Mouse (Mus musculus) hindbrain, postnatal 0 days (tissue): ENCODE results near the gene Naa40. TPM values are rescaled to one million over a fixed set of nuclear protein-coding genes. Genes with fewer than 3 reads are reported as not detected.

Experiments
- ATAC-seq: fragments of 200-750 bp; cut with Nextera tagmentation; 2 replicates; pipeline ENCODE4 v1.8.0; 2017; ENCODE audit warnings: mild to moderate bottlenecking, moderate TSS enrichment, moderate library complexity
- DNase-seq: peaks from one replicate; pipeline ENCODE4 v3.0.0-alpha.2; 2015; ENCODE audit warnings: low spot score
- H3K27ac ChIP-seq: fragments of 300-500 bp; sonication (generic); 2 replicates; pipeline ENCODE4 v1.5.1; 2014; ENCODE audit warnings: mild to moderate bottlenecking
- H3K27me3 ChIP-seq: fragments of 300-500 bp; sonication (generic); 2 replicates; pipeline ENCODE4 v1.6.1; 2014; ENCODE audit warnings: low read length, mixed read lengths; ENCODE audit not compliant: insufficient read depth
- H3K36me3 ChIP-seq: fragments of 300-500 bp; sonication (generic); 2 replicates; pipeline ENCODE4 v1.6.1; 2014; ENCODE audit warnings: low read length, mixed read lengths; ENCODE audit not compliant: insufficient read depth
- H3K4me1 ChIP-seq: fragments of 300-500 bp; sonication (generic); 2 replicates; pipeline ENCODE4 v1.6.1; 2014; ENCODE audit warnings: antibody characterized with exemption, low read length, mixed read lengths; ENCODE audit not compliant: insufficient read depth
- H3K4me2 ChIP-seq: fragments of 300-500 bp; sonication (generic); 2 replicates; pipeline ENCODE4 v1.6.1; 2014; ENCODE audit warnings: low read depth, mild to moderate bottlenecking, low read length, moderate library complexity, mixed read lengths
- H3K4me3 ChIP-seq: fragments of 300-500 bp; sonication (generic); 2 replicates; pipeline ENCODE4 v1.5.1; 2014; ENCODE audit warnings: low read length
- H3K9ac ChIP-seq: fragments of 300-500 bp; sonication (generic); replicated peaks from 2 replicates; pipeline ENCODE4 v1.6.1; 2014; ENCODE audit warnings: mild to moderate bottlenecking, low read length, moderate library complexity, mixed read lengths
- H3K9me3 ChIP-seq: fragments of 300-500 bp; sonication (generic); 2 replicates; pipeline ENCODE4 v1.6.1; 2016; ENCODE audit warnings: low read length, mixed read lengths
- CTCF ChIP-seq: IDR thresholded peaks from 2 replicates; pipeline ENCODE4 v1.5.1; 2016; ENCODE audit warnings: antibody characterized with exemption, control low read depth, low read depth
- WGBS: fragments of 180-500 bp; shearing (Covaris S2); extraction: QIAGEN DNeasy Blood & Tissue Kit; methylation state at CpG from one replicate; pipeline ENCODE4 v1.1.7; 2014; 5-methylcytosine and 5-hydroxymethylcytosine counted together
- polyA plus RNA-seq: library from polyadenylated mRNA; unstranded; fragments of >200 nt; fragmentation: Nextera tagmentation; extraction: Ambion mirVana; gene quantifications from 2 replicates; pipeline ENCODE4 v1.2.1, GENCODE M21; 2015
- total RNA-seq: library from RNA; depleted of rRNA; stranded (reverse); fragments of >200 nt; gene quantifications from 2 replicates; pipeline ENCODE4 v1.2.3, GENCODE M21; 2014

Gene Naa40
- total and polyA plus RNA-seq, 2 experiments from 2014 or later, result 42.8 to 59.7 TPM

GRCm38 (mm10) chr19:7278200-7278906 is 37.4 kb upstream of the Naa40 start:
- peak overlapping the region; percentile 17; the same call in 1 of the 2 replicates for H3K9ac ChIP-seq
- H3K27me3 ChIP-seq, result no peaks in the 10 kb centered on the region
- no peak for DNase-seq
- no peaks in the 10 kb centered on the region for H3K9me3 ChIP-seq
- WGBS, result 51% methylated on average over 6 of the region's 6 CpGs
- no peak for TF ChIP-seq CTCF
- H3K27ac ChIP-seq, result peak overlapping the region; percentile 54; the same call in 1 of the 2 replicates
- H3K4me2 ChIP-seq, result no peak overlapping the region
- peaks cover 22% of the 10 kb centered on the region; the same call in 1 of the 2 replicates for H3K4me1 ChIP-seq
- no peak for ATAC-seq
- peaks cover 45% of the 10 kb centered on the region for H3K36me3 ChIP-seq
- no peak overlapping the region for H3K4me3 ChIP-seq

DNA sequence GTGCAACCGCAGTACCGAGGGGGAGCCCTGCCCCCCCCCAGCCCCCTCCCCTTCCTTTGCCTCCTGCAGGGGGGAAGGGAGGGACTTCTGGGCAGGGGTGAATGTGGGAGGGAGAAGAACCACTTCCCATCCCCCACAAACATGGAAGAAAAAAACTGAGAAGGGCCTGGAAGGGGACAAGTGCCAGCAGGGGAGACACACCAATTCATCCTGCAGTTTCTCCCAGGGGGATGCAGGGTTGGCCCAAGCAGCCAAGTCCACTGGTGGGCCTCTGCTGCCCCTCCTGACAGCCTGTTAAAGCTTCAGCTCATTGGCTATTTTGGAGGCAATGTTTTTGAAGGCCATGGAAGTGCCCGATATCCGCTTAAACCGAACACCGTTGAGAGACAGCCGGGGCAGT is 35.8 kb upstream of the Naa40 start:
- peak; percentile 62 for DNase-seq
- peak overlapping the region; percentile 4; the same call in 1 of the 2 replicates for H3K9ac ChIP-seq
- H3K9me3 ChIP-seq, result no peaks in the 10 kb centered on the region
- peaks cover 35% of the 10 kb centered on the region for H3K36me3 ChIP-seq
- 0 out of 2 replicates have a peak, but pooled peaks have one; percentile 18 for TF ChIP-seq CTCF
- no peaks in the 10 kb centered on the region for H3K27me3 ChIP-seq
- H3K27ac ChIP-seq, result peak overlapping the region; percentile 82
- H3K4me2 ChIP-seq, result no peak overlapping the region
- WGBS, result 49% methylated on average over 7 of the region's 7 CpGs
- H3K4me3 ChIP-seq, result no peak overlapping the region
- ATAC-seq, result no peak
- peaks cover 22% of the 10 kb centered on the region; the same call in 1 of the 2 replicates for H3K4me1 ChIP-seq

DNA sequence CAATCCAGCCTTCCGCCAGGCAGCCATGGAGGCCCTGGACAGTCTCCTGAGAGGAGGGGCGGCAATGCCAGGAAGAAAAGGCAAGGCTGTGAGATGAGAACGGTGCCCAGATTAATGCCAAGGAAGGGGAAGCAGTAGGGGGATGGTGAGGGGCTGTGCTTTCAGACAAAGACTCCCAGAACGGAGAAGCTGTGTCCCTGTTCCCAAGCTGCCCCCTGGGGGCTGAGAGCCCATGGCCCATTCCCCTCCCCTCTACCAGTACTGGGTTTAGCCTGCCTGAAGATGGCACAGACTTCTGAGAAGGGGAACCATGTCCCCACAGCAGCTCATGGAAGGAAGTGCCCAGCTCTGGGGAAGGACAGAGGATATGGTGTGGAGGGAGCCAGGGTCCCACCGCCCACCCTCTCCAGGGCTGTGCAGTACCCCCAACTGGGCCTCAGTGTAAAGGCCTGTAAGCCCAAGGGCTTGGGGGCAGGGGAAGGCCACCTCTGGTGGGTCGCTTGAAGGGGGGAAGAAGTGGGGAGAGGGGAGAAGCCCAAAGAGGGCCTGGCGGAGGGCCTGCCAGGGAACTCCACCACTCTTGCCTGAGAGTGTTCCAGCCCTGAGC is 35.2 kb upstream of the Naa40 start:
- TF ChIP-seq CTCF, result peak; percentile 21
- 19% methylated on average over 7 of the region's 7 CpGs for WGBS
- Histone ChIP-seq H3K9ac (peak overlapping the region; percentile 4), H3K9me3 (no peaks in the 10 kb centered on the region), H3K4me3 (no peak overlapping the region), H3K36me3 (peaks cover 35% of the 10 kb centered on the region), H3K4me2 (no peak overlapping the region), H3K27ac (peak overlapping the region; percentile 82), H3K4me1 (peaks cover 22% of the 10 kb centered on the region; the same call in 1 of the 2 replicates), H3K27me3 (no peaks in the 10 kb centered on the region)
- peak; percentile 72 for DNase-seq
- ATAC-seq, result peak; percentile 50

- ATAC-seq, result no peak
- H3K4me1 ChIP-seq, result peaks cover 22% of the 10 kb centered on the region; the same call in 1 of the 2 replicates
- TF ChIP-seq CTCF, result no peak
- peak; percentile 64 for DNase-seq
- H3K4me3 ChIP-seq, result no peak overlapping the region
- 33% methylated on average over 7 of the region's 7 CpGs for WGBS
- no peak overlapping the region for H3K9ac ChIP-seq
- H3K27ac ChIP-seq, result peak overlapping the region; percentile 81
- H3K27me3 ChIP-seq, result no peaks in the 10 kb centered on the region
- no peaks in the 10 kb centered on the region for H3K9me3 ChIP-seq
- H3K36me3 ChIP-seq, result peaks cover 32% of the 10 kb centered on the region
- H3K4me2 ChIP-seq, result no peak overlapping the region
Measured at GRCm38 (mm10) chr19:7275131-7275789, 34.3 kb upstream of the Naa40 start.

GRCm38 (mm10) chr19:7274326-7274990 is 33.5 kb upstream of the Naa40 start:
- TF ChIP-seq CTCF, result peak; percentile 14; the same call in 1 of the 2 replicates
- H3K4me1 ChIP-seq, result peaks cover 26% of the 10 kb centered on the region
- H3K4me2 ChIP-seq, result 0 out of 2 replicates have a peak overlapping the region, but pooled peaks have one; percentile 21
- no peaks in the 10 kb centered on the region for H3K9me3 ChIP-seq
- ATAC-seq (peak; percentile 61), DNase-seq (peak; percentile 91)
- H3K4me3 ChIP-seq, result no peak overlapping the region
- 51% methylated on average over 11 of the region's 13 CpGs for WGBS
- H3K9ac ChIP-seq, result no peak overlapping the region
- H3K27me3 ChIP-seq, result no peaks in the 10 kb centered on the region
- H3K27ac ChIP-seq, result peak overlapping the region; percentile 81
- H3K36me3 ChIP-seq, result peaks cover 32% of the 10 kb centered on the region

- WGBS, result 86% methylated on average over 4 of the region's 4 CpGs
- ATAC-seq (no peak), DNase-seq (no peak)
- TF ChIP-seq CTCF, result peak; percentile 40
- peaks cover 26% of the 10 kb centered on the region for H3K4me1 ChIP-seq
- no peak overlapping the region for H3K9ac ChIP-seq
- H3K4me2 ChIP-seq, result no peak overlapping the region
- no peak overlapping the region for H3K4me3 ChIP-seq
- H3K27me3 ChIP-seq, result no peaks in the 10 kb centered on the region
- peaks cover 32% of the 10 kb centered on the region for H3K36me3 ChIP-seq
- no peaks in the 10 kb centered on the region for H3K9me3 ChIP-seq
- 0 out of 2 replicates have a peak overlapping the region, but pooled peaks have one; percentile 81 for H3K27ac ChIP-seq
Measured at GRCm38 (mm10) chr19:7273486-7273885, 32.5 kb upstream of the Naa40 start.
